In genomic region chr11:95533484-95534160, GRCm38 (mm10) we compare ENCODE assay signal across 9 mouse cellular contexts. TPM values are rescaled to one million over a fixed set of nuclear protein-coding genes. Genes with fewer than 3 reads are reported as not detected.
DNase-seq lines count a peak whose midpoint lies in the region; ATAC-seq and TF ChIP-seq lines count a peak whose summit lies in the region.
"Had no signal": no experiment of that assay in that cellular context is flagged by ENCODE, and none has a peak within 500 bp of the region (broad histone marks: within the 10 kb centered on the region; RNA-seq: fewer than 3 reads in every experiment).

No protein-coding gene starts in this region.

- H3K36me3 ChIP-seq in hindbrain, embryonic 14.5 days (replicated peaks; ENCODE audit: control insufficient read depth, insufficient read depth): no peaks in the 10 kb centered on the region

- no peaks in the 10 kb centered on the region for H3K9me3 ChIP-seq in hindbrain, embryonic 14.5 days (ENCODE audit: control insufficient read depth, low read length)

- peak overlapping the region; percentile 48 for H3K4me2 ChIP-seq in hindbrain, embryonic 14.5 days (replicated peaks)

- peak; percentile 73 for ATAC-seq in Patski
- ATAC-seq in hindbrain, embryonic 14.5 days (ENCODE audit: low FRiP score): peak; percentile 81

- 26% methylated on average over 24 of the region's 24 CpGs for WGBS in hindbrain, embryonic 14.5 days

- no peak for DNase-seq in Patski (ENCODE audit: low read depth, low spot score)
- DNase-seq in cerebellum, postnatal 25 days: peak; percentile 93 to 95
- peak; percentile 88 to 89 for DNase-seq in frontal cortex, postnatal 36 days (ENCODE audit: low spot score in 2 of 2)
- peak; percentile 90 for DNase-seq in hindbrain, embryonic 14.5 days (ENCODE audit: low spot score)
- peak; percentile 83 to 85 for DNase-seq in layer of hippocampus, postnatal 36 days
- peak; percentile 88 for DNase-seq in lung, postnatal 36 days
- peak; percentile 91 for DNase-seq in retina, postnatal 1 day
- DNase-seq in thymus, postnatal 36 days: peak; percentile 66 to 73

- in situ Hi-C loops in Patski (cut with MboI; ENCODE audit: low pct_unique_long_range_greater_than_20kb): loop anchor here (5.0 kb wide), 3 partner anchors 54 to 219 kb away; partner anchors contain the start of gene Ngfr

- no peak overlapping the region for H3K4me3 ChIP-seq in hindbrain, embryonic 14.5 days (replicated peaks; ENCODE audit: low read length)

- TF ChIP-seq CTCF in Patski (IDR thresholded peaks at IDR 0.05): peak; percentile 98

- 0 out of 2 replicates have a peak, but pooled peaks cover 6% of the 10 kb centered on the region for H3K4me1 ChIP-seq in hindbrain, embryonic 14.5 days (replicated peaks; ENCODE audit: control insufficient read depth, insufficient read depth, low read length)

- no peak overlapping the region for H3K27ac ChIP-seq in hindbrain, embryonic 14.5 days

- POLR2A ChIA-PET in Patski (lab: Charles Lee): no interaction called here

- peak overlapping the region; percentile 34; the same call in 1 of the 2 replicates for H3K9ac ChIP-seq in hindbrain, embryonic 14.5 days

- CTCF ChIA-PET in Patski (lab: Charles Lee): interaction anchor here (0.9 to 1.2 kb wide), 2 partner anchors 10 to 59 kb away, joined by 3 read pairs; no protein-coding TSS in a partner anchor

- H3K27me3 ChIP-seq in Patski: peaks cover under 1% of the 10 kb centered on the region
- H3K27me3 ChIP-seq in hindbrain, embryonic 14.5 days (ENCODE audit: control insufficient read depth, insufficient read depth, low read length): no peaks in the 10 kb centered on the region

RNA-seq across cellular contexts. Expression of gene Nxph3, which starts 19.3 kb away (rescaled TPM):
- 0.73 TPM for polyA plus RNA-seq in Patski (2021)
- polyA plus RNA-seq in hindbrain, embryonic 14.5 days (2014; fragmentation: Nextera tagmentation; extraction: Ambion mirVana): 2.0 and 2.2 TPM in 2 replicates
- 10 to 100 TPM; 15.3 to 17.2 TPM for total RNA-seq in layer of hippocampus, postnatal 36 days (2021)
- total RNA-seq: neutrophil, adult 5-6 weeks had no signal

RNA-seq across cellular contexts. Expression of gene Ngfr, which starts 53.9 kb away (rescaled TPM):
- polyA plus RNA-seq in Patski (2021): 0.09 TPM
- 38.2 and 48.5 TPM in 2 replicates for polyA plus RNA-seq in hindbrain, embryonic 14.5 days (2014; fragmentation: Nextera tagmentation; extraction: Ambion mirVana)
- 1 to 10 TPM in 1 of 2 experiments, under 1 TPM in 1; 0.91 to 1.3 TPM for total RNA-seq in layer of hippocampus, postnatal 36 days (2021)

Comparison
In these comparisons a context has a peak if more than half of its experiments do, and no peak if none do; other contexts are left out.
1. RNA of gene Ngfr, which starts 53.9 kb away (polyA plus RNA-seq): 38.2 to 48.5 TPM in hindbrain, embryonic 14.5 days; 0.09 TPM in Patski (single experiment); every median in the first group is over 10 times any median in the second.